Mouse (Mus musculus) right cerebral cortex, postnatal 14 days (tissue): Measurements from ENCODE around the gene Gm34302.
"Not testable (repeated sequence)": the region's sequence is repeated elsewhere in the genome, so short reads cannot be mapped to it uniquely, and the experiment has no call there.

ENCODE experiments used
- DNase-seq: peaks from one replicate; pipeline ENCODE4 v3.0.0; 2022

The Gm34302 gene

GRCm38 (mm10) chr3:63483726-63484125 lies at the start of gene Gm34302:
Gene Gm34302, minus strand, starts transcription at chr3:63483879.
- DNase-seq, result no peak

- no peak for DNase-seq
Measured at GRCm38 (mm10) chr3:63531847-63532246, 48.2 kb upstream of the Gm34302 start.

GRCm38 (mm10) chr3:63517681-63518080 lies 34.0 kb upstream of the Gm34302 start:
- no peak for DNase-seq

GRCm38 (mm10) chr3:63516279-63516678 lies 32.6 kb upstream of the Gm34302 start:
- DNase-seq, result not testable (repeated sequence)

GRCm38 (mm10) chr3:63511316-63511715 lies 27.6 kb upstream of the Gm34302 start:
- no peak for DNase-seq

- DNase-seq, result no peak
Measured at GRCm38 (mm10) chr3:63509484-63509883, 25.8 kb upstream of the Gm34302 start.

GRCm38 (mm10) chr3:63508924-63509323 lies 25.2 kb upstream of the Gm34302 start:
- no peak for DNase-seq

GRCm38 (mm10) chr3:63504433-63504832 lies 20.8 kb upstream of the Gm34302 start:
- no peak for DNase-seq

- no peak for DNase-seq
Measured at GRCm38 (mm10) chr3:63494625-63495382, 11.1 kb upstream of the Gm34302 start.

- no peak for DNase-seq
Measured at GRCm38 (mm10) chr3:63493563-63493962, 9.9 kb upstream of the Gm34302 start.

- no peak for DNase-seq
Measured at GRCm38 (mm10) chr3:63440426-63441125, 43.1 kb downstream of the Gm34302 start.

GRCm38 (mm10) chr3:63439738-63440137 lies 43.9 kb downstream of the Gm34302 start:
- no peak for DNase-seq

GRCm38 (mm10) chr3:63438898-63439297 lies 44.8 kb downstream of the Gm34302 start:
- no peak for DNase-seq
